ENCODE assay signal across 28 mouse cellular contexts in the genomic region with DNA sequence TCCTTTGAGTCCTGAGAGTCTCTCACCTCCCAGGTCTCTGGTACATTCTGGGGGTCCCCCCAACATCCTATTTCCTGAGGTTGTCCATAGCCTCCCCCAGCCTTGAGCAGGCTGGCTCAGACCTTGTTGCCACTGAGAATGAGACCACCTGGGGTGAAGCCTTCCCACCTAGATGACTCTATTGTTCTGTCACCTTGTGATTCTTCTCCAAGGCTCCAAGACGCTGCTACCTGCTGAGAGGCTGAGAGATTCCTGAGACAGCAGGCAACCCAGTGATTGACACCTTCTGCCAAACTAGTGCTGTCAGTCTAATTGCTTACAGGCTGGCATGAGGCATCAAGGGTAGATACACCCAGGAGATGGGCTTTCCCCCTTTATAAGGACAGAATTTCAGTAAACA.
"Had no signal": no experiment of that assay in that cellular context is flagged by ENCODE, and none has a peak within 500 bp of the region (broad histone marks: within the 10 kb centered on the region; RNA-seq: fewer than 3 reads in every experiment).

No protein-coding gene starts in this region.

- H3K4me2 ChIP-seq: heart, embryonic 11.5 days; heart, embryonic 13.5 days; heart, embryonic 15.5 days; hindbrain, embryonic 13.5 days; hindbrain, embryonic 15.5 days; kidney, embryonic 15.5 days; limb, embryonic 13.5 days; limb, embryonic 15.5 days; liver, embryonic 11.5 days had no signal

- H3K27ac ChIP-seq: gastrocnemius, adult 2 months; heart, adult 2 months; heart, embryonic 13.5 days; heart, embryonic 15.5 days; hindbrain, embryonic 13.5 days; hindbrain, embryonic 15.5 days; hindbrain, postnatal 0 days; kidney, embryonic 15.5 days; kidney, postnatal 0 days; limb, embryonic 13.5 days; limb, embryonic 15.5 days; liver, embryonic 14.5 days had no signal

- ATAC-seq: hindbrain, postnatal 0 days; intestine, embryonic 16.5 days had no signal

- H3K9ac ChIP-seq: heart, embryonic 13.5 days; heart, embryonic 15.5 days; hindbrain, embryonic 13.5 days; hindbrain, embryonic 15.5 days; kidney, embryonic 15.5 days; limb, embryonic 13.5 days; limb, embryonic 15.5 days; liver, embryonic 14.5 days had no signal

- H3K9me3 ChIP-seq: heart, embryonic 13.5 days; heart, embryonic 15.5 days; hindbrain, embryonic 13.5 days; hindbrain, embryonic 15.5 days; kidney, embryonic 15.5 days; limb, embryonic 13.5 days; limb, embryonic 15.5 days had no signal

- DNase-seq: gastrocnemius, adult 2 months; gastrocnemius, postnatal 10 days; gastrocnemius, postnatal 25 days; heart, adult 11 months; heart, adult 2 months; heart, postnatal 14 days; heart, postnatal 36 days; kidney, adult 11 months; kidney, adult 2 months; kidney, adult 9 months; kidney, postnatal 14 days; kidney, postnatal 36 days; layer of hippocampus, adult 9-11 months; layer of hippocampus, postnatal 36 days; left cerebral cortex, postnatal 4 days had no signal

- H3K36me3 ChIP-seq: heart, embryonic 15.5 days; hindbrain, embryonic 13.5 days; hindbrain, embryonic 15.5 days; kidney, embryonic 15.5 days; limb, embryonic 13.5 days; limb, embryonic 15.5 days had no signal

- H3K4me3 ChIP-seq: gastrocnemius, adult 2 months; heart, adult 2 months; heart, embryonic 13.5 days; heart, embryonic 15.5 days; hindbrain, embryonic 13.5 days; hindbrain, embryonic 15.5 days; kidney, embryonic 15.5 days; limb, embryonic 13.5 days; limb, embryonic 15.5 days had no signal

- H3K4me1 ChIP-seq: heart, embryonic 15.5 days; hindbrain, embryonic 13.5 days; hindbrain, embryonic 15.5 days; kidney, embryonic 15.5 days; limb, embryonic 13.5 days; limb, embryonic 15.5 days had no signal

- H3K27me3 ChIP-seq: heart, embryonic 13.5 days; heart, embryonic 15.5 days; hindbrain, embryonic 13.5 days; hindbrain, embryonic 15.5 days; kidney, embryonic 15.5 days; limb, embryonic 13.5 days; limb, embryonic 15.5 days had no signal
